Mouse (Mus musculus): Measurements from ENCODE around the gene Ptcd2.
"Not testable (repeated sequence)": the region's sequence is repeated elsewhere in the genome, so short reads cannot be mapped to it uniquely, and the experiment has no call there.

Gene Ptcd2

GRCm38 (mm10) chr13:99355861-99356260, 11.4 kb upstream of the Ptcd2 start:
- no peak for DNase-seq (ENCODE audit: low read depth)

DNA sequence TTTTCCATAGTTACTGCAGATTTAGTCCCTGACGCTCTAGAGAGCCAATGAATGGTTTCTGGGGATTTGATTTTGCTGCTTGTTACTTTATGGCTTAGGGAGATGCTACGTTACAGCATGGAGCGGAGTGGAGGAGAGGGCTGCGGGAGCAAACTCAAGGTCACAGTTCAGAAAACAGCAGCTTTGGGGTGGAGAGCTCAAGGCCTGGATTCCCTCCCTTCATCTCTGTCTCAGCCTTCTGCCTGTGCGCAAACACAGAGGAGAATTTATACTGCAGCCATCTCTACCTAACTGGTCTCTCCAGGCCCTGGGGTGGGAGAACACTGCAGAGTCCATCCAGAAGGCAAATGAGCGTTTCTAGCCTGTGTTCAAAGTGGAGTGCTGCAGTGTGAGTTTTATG, 10.6 kb upstream of the Ptcd2 start:
- no peak for DNase-seq (ENCODE audit: low read depth)

DNA sequence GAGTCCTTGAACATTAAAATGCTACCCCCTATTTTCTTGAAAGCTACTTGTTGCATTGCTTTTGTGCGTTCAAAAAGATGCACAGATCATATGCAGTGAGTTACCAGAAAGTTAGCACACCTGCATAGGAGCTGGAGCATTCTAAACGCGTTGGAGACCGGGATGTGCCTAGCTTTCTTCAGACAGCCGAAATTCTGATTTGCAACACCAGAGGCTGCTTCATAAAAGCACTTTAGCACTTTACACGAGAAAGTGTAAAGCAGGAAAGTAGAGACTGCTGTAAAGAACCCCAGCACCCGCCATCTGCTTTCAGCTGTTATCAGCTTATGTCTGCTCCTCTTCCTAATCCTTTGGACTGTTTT, 9.0 kb upstream of the Ptcd2 start:
- no peak for DNase-seq (ENCODE audit: low read depth)

DNA sequence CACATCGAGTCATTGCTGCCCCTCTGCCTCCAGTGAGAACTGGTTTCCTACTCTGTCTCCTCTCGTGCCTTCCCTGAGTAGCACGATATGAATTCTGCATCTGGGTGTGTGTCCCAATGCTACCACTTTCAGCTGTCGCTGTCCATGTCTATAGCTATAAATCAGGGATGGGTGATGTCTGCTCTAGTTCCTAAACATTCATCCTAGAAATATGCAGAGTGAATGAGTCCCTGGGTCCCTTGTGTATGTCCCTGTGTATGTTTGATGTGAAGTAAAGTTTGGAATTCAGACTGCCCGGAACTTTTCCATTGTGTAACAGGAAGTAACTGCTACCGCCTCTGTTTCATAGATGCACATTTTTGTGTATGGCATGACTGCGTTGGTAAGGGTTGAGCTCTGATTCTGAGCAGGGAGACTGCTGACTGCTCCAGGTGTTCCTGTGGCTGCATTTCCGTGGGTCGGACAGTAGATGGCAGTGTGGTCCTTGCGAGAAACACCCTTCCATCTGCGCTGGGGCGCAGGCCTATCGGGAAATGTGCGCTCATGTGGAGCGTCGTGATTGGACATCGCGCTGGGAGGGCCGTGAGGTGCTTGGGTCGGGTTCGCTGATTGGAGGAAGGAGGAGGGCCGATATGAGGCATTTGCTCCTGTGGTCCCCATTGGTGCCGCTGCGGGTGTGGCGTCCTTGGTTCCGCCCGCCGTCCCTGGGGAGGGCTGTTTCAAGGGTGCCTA, 8.4 kb upstream of the Ptcd2 start:
- peak; percentile 93 for DNase-seq (ENCODE audit: low read depth)

- no peak for DNase-seq (ENCODE audit: low read depth)
Observed at GRCm38 (mm10) chr13:99351596-99351995, 7.1 kb upstream of the Ptcd2 start.

GRCm38 (mm10) chr13:99351186-99351585, 6.7 kb upstream of the Ptcd2 start:
- no peak for DNase-seq (ENCODE audit: low read depth)

DNA sequence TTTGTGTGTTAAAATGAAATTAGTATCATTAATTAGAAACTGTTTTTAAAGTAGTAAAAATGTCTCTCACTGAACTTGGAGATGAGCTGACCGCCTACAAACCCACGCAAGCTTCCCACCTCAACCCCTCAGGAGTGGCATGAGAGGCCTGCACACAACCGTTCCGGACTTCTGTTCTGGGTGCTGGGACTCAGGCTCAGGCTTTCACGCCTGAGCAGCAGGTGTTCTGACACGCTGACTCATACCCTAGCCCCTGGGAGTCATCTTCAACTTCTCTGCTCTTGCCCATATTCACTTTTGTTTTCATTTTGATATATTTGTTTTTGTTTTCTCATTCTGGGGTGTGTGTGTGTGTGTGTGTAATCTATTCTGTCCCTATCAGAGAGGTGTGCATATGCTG, 5.5 kb upstream of the Ptcd2 start:
- DNase-seq (ENCODE audit: low read depth) = no peak

- no peak for DNase-seq (ENCODE audit: low read depth)
Observed at GRCm38 (mm10) chr13:99343876-99344598, 468 bp downstream of the Ptcd2 start.

DNA sequence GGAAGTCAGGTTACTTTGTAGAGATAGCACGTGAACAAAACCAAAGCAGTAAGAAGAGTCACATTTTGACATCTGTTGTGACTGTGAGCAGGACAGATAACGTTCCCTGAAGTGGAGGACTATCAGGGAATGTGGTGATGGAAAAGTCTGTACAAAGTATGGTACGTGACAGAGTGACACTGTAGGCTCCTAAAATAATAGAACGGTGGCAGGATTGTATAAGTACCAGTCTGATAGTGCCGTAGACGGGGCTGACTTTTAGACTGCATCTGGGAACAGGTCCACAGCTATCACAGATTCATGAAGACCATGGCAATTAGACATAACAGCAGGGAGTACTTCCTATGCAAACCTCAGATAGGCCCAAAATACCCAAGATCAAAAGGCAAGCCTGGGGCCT, 3.0 kb downstream of the Ptcd2 start:
- DNase-seq (ENCODE audit: low read depth) = no peak

DNA sequence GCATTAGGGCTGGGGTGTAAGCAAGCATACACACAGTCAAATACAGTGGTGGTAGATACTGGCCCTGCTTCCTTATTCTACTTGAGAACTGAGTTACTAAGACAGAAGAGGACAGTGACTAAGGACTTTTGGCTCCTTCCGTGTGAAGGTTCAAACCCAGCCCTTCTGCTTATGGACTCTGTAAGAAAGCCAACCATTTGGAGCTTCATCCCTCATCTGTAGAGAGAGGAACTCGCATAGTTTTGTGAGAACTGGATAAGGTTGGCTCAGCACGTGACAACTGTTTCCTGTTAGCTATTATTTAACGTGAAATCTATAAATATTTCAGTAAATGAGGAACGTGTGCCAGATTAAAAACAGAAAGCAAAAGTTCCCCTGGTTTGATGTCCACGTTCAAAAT, 7.0 kb downstream of the Ptcd2 start:
- DNase-seq (ENCODE audit: low read depth) = no peak

DNA sequence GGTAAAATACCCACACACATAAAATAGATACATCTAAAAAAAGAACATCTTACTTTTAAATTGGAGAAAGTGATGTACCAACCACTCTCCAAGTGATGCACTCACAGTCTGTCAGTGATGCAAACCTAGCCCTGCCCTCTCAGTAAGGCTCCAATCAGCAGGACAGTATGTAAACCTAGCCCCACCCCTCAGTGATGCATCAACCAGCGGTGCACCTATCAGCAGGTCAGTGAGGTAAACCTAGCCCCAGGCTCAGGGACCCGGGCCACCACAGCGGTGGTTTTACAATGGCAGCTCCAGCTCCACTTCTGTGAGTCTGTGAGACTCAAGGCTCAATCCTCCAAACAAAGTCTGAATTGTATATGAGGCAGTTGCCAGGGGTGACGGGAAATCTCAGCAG, 13.2 kb downstream of the Ptcd2 start:
- no peak for DNase-seq (ENCODE audit: low read depth)

- DNase-seq (ENCODE audit: low read depth) = not testable (repeated sequence)
Observed at GRCm38 (mm10) chr13:99324337-99324685, 20.2 kb downstream of the Ptcd2 start.

DNA sequence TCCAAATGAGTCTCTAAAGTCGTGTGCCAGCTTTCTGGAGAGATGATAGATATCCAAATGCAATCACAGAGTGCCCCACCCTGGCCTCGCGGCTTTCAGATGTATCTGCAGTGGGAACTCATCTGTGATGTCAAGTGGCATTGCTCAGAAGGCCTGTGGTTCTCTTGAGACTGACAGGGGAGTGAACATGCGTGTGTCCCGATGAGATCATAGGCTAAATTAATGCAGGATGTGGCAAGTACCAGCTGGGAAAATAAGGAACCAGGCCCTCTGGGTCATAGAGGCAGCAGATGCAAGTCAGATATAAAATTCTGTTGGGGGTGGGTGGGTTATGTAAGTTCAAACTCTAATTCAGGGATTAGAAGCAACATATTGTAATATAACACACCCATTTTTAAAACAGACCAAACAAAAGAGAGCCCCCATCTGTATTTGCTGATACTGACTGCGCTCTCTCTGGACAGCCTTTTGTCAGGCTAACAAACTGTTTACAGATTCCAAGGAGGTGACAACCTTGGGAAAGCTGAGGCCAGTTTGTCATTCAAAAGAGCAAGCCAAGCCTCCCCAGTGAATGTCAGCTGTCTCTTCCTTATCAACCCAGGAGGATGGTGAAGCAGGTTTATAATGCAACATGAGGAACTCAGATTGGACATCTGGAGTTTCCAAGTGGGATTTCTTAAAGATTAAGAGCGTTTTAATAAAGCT, 20.7 kb downstream of the Ptcd2 start:
- no peak for DNase-seq (ENCODE audit: low read depth)

DNA sequence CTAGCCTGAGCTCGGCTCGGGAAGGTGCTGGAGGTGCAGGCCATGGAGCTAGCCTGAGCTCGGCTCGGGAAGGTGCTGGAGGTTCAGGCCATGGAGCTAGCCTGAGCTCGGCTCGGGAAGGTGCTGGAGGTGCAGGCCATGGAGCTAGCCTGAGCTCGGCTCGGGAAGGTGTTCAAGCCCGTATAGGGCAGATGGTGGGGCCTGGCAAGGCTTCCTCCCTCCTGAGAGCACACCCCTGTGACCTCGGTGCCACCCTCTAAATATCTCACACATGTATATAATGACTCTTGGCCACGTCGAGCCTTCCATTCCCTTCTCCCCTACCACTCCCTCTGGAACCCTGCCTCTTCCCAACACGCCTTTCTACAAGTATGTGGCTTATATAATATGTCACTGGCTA, 21.6 kb downstream of the Ptcd2 start:
- not testable (repeated sequence) for DNase-seq (ENCODE audit: low read depth)

- DNase-seq (ENCODE audit: low read depth) = no peak
Observed at GRCm38 (mm10) chr13:99320453-99320852, 24.1 kb downstream of the Ptcd2 start.

GRCm38 (mm10) chr13:99317058-99317457, 27.4 kb downstream of the Ptcd2 start:
- no peak for DNase-seq (ENCODE audit: low read depth)

- no peak for DNase-seq (ENCODE audit: low read depth)
Observed at GRCm38 (mm10) chr13:99316366-99316765, 28.1 kb downstream of the Ptcd2 start.

GRCm38 (mm10) chr13:99314657-99315181, 29.8 kb downstream of the Ptcd2 start:
- no peak for DNase-seq (ENCODE audit: low read depth)

- DNase-seq (ENCODE audit: low read depth) = no peak
Observed at GRCm38 (mm10) chr13:99314098-99314497, 30.4 kb downstream of the Ptcd2 start.

GRCm38 (mm10) chr13:99308393-99308792, 36.1 kb downstream of the Ptcd2 start:
- DNase-seq (ENCODE audit: low read depth) = no peak

DNA sequence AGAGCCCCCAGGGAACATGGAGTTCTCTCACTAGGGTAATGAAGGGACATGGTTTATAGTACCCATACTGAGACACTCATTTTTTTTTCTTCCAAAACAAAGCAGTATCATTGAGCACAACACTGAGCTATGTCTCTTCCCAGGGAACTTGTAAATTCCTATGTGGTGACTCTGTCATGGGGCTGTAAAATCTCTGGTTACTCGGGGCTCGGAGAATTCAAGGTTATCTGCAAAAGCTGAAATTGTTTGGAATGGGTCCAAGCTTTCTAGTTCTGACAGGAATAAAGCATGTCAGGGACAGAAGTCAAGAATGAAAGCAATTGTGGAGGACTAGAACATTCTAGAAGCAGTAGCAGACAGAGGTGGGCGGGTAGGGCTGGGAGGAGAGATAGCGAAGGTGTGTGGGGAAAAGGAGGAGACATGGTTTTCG, 36.6 kb downstream of the Ptcd2 start:
- no peak for DNase-seq (ENCODE audit: low read depth)

DNA sequence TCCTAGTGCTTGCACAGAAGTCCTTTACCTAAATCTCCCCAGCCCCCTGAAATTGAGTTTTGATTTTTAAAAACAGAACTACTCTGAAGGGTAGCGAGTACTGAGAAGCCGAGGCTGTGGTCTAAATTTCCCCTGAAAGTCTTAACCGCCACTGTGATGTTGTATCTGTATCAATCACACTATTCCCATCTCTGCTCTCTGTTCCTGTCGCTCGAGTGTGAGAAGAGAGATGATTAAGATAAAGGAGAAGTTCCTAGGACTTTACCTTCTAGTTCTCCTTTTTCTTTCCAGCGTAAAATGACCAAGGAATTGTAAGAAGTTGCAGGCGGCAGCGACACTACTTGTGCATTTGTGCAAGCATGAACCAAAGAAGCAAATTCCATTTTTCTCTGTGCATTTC, 38.3 kb downstream of the Ptcd2 start:
- DNase-seq (ENCODE audit: low read depth) = no peak

DNA sequence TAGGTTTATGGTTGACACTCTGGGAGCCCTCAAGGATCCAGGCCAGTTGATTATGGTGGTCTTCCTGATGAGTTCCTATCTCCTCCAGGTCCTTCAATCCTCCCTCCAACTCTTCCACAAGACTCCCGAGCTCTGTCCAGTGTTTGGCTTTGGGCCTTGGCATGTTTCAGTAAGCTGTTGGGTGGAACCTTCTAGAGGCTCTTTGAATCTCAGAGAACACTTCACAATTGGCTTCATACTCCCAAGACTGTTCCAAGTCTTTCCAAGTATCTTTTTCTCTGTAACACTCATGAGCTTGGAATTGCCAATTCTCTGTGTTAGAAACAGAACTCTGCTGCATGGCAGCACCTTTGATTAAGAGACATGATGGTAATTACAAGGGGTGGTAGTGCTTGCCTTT, 39.3 kb downstream of the Ptcd2 start:
- no peak for DNase-seq (ENCODE audit: low read depth)

All from c-Kit-positive CD71-positive TER-119-negative erythroid progenitor cells, embryonic 14.5 days (primary cell).